Mouse (Mus musculus) cerebellum, adult (tissue): ENCODE data around the gene Arid5a.

Experiments
- ATAC-seq: cut with Nextera tagmentation; 2 replicates; pipeline ENCODE4 v1.9.2; 2017; ENCODE audit warnings: mild to moderate bottlenecking, moderate library complexity, mixed read lengths; ENCODE audit not compliant: insufficient number of reproducible peaks, low FRiP score, low TSS enrichment

Arid5a gene

GRCm38 (mm10) chr1:36323076-36323475 lies 15.5 kb downstream of the Arid5a start:
- no peak for ATAC-seq

GRCm38 (mm10) chr1:36323746-36324448 lies 16.4 kb downstream of the Arid5a start:
- ATAC-seq = 0 out of 2 replicates have a peak, but pooled peaks have one; percentile 50

- no peak for ATAC-seq
Observed at GRCm38 (mm10) chr1:36325900-36326321, 18.4 kb downstream of the Arid5a start.

GRCm38 (mm10) chr1:36326815-36327214 lies 19.3 kb downstream of the Arid5a start:
- no peak for ATAC-seq

GRCm38 (mm10) chr1:36331743-36332142 lies 24.2 kb downstream of the Arid5a start:
- no peak for ATAC-seq

- no peak for ATAC-seq
Observed at GRCm38 (mm10) chr1:36332955-36333887, 25.7 kb downstream of the Arid5a start.

GRCm38 (mm10) chr1:36342547-36342946 lies 35.0 kb downstream of the Arid5a start:
- ATAC-seq = no peak

- ATAC-seq = no peak
Observed at GRCm38 (mm10) chr1:36352351-36352750, 44.8 kb downstream of the Arid5a start.

- no peak for ATAC-seq
Observed at GRCm38 (mm10) chr1:36356955-36357695, 49.6 kb downstream of the Arid5a start.

- ATAC-seq = no peak
Observed at GRCm38 (mm10) chr1:36367698-36368097, 60.2 kb downstream of the Arid5a start.

- ATAC-seq = peak; percentile 77
Observed at GRCm38 (mm10) chr1:36368112-36368968, 60.8 kb downstream of the Arid5a start.

- peak; percentile 89 for ATAC-seq
Observed at GRCm38 (mm10) chr1:36368969-36369645, 61.6 kb downstream of the Arid5a start, which contains the start of gene Kansl3. TSS of gene Kansl3 (minus strand) at chr1:36369181.

- ATAC-seq = no peak
Observed at GRCm38 (mm10) chr1:36370918-36371317, 63.4 kb downstream of the Arid5a start.

- ATAC-seq = no peak
Observed at GRCm38 (mm10) chr1:36371934-36372845, 64.7 kb downstream of the Arid5a start, which contains the start of gene Fer1l5. TSS of gene Fer1l5 (plus strand) at chr1:36372291.
